Mouse (Mus musculus) stomach, postnatal 0 days (tissue): ENCODE data around the gene Tomm40l.

Experiments used
- CTCF ChIP-seq: IDR thresholded peaks from 2 replicates; pipeline ENCODE4 v1.5.1; 2016; ENCODE audit warnings: antibody characterized with exemption, low read depth, mild to moderate bottlenecking, moderate library complexity
- EP300 ChIP-seq: optimal IDR thresholded peaks from 2 replicates; pipeline ENCODE3; 2016; ENCODE audit warnings: antibody characterized with exemption

GRCm38 (mm10) chr1:171268341-171268740 lies 46.0 kb upstream of the Tomm40l start:
- TF ChIP-seq CTCF (no peak), EP300 (no peak)
